Mouse (Mus musculus) cerebellum, adult 11-12 months (tissue): ENCODE measurements around the gene Bcl2l1.
A peak's percentile ranks its signal among the peaks of the same experiment; 100 is the strongest.

Experiments
- DNase-seq: peaks from one replicate; pipeline ENCODE4 v3.0.0; 2022

The Bcl2l1 gene

GRCm38 (mm10) chr2:152800762-152801113 lies 30.8 kb downstream of the Bcl2l1 start:
- DNase-seq, result no peak

- no peak for DNase-seq
Observed at GRCm38 (mm10) chr2:152799954-152800761, 31.4 kb downstream of the Bcl2l1 start.

GRCm38 (mm10) chr2:152797589-152797988 lies 33.9 kb downstream of the Bcl2l1 start:
- DNase-seq, result no peak

GRCm38 (mm10) chr2:152794281-152794827 lies 37.2 kb downstream of the Bcl2l1 start:
- peak; percentile 41 for DNase-seq

- no peak for DNase-seq
Observed at GRCm38 (mm10) chr2:152793381-152793780, 38.1 kb downstream of the Bcl2l1 start.

- DNase-seq, result no peak
Observed at GRCm38 (mm10) chr2:152792461-152792860, 39.1 kb downstream of the Bcl2l1 start.

- no peak for DNase-seq
Observed at GRCm38 (mm10) chr2:152789591-152789999, 41.9 kb downstream of the Bcl2l1 start.

- peak; percentile 61 for DNase-seq
Observed at GRCm38 (mm10) chr2:152788892-152789421, 42.6 kb downstream of the Bcl2l1 start.

- no peak for DNase-seq
Observed at GRCm38 (mm10) chr2:152787543-152787942, 44.0 kb downstream of the Bcl2l1 start.

- DNase-seq, result peak; percentile 45
Observed at GRCm38 (mm10) chr2:152787136-152787535, 44.4 kb downstream of the Bcl2l1 start.

- DNase-seq, result peak; percentile 85
Observed at GRCm38 (mm10) chr2:152785446-152786350, 45.8 kb downstream of the Bcl2l1 start.

- DNase-seq, result no peak
Observed at GRCm38 (mm10) chr2:152784640-152785039, 46.9 kb downstream of the Bcl2l1 start.

GRCm38 (mm10) chr2:152783241-152783640 lies 48.3 kb downstream of the Bcl2l1 start:
- no peak for DNase-seq

- no peak for DNase-seq
Observed at GRCm38 (mm10) chr2:152782656-152783055, 48.9 kb downstream of the Bcl2l1 start.

GRCm38 (mm10) chr2:152781031-152781711 lies 50.4 kb downstream of the Bcl2l1 start:
- peak; percentile 49 for DNase-seq

- DNase-seq, result peak; percentile 32
Observed at GRCm38 (mm10) chr2:152780466-152780865, 51.1 kb downstream of the Bcl2l1 start.

- no peak for DNase-seq
Observed at GRCm38 (mm10) chr2:152777081-152777480, 54.4 kb downstream of the Bcl2l1 start.

- no peak for DNase-seq
Observed at GRCm38 (mm10) chr2:152776435-152776834, 55.1 kb downstream of the Bcl2l1 start.

GRCm38 (mm10) chr2:152776019-152776418 lies 55.5 kb downstream of the Bcl2l1 start:
- no peak for DNase-seq

GRCm38 (mm10) chr2:152775357-152775756 lies 56.2 kb downstream of the Bcl2l1 start:
- no peak for DNase-seq

GRCm38 (mm10) chr2:152772231-152772630 lies 59.3 kb downstream of the Bcl2l1 start:
- no peak for DNase-seq

GRCm38 (mm10) chr2:152771571-152771970 lies 60.0 kb downstream of the Bcl2l1 start:
- no peak for DNase-seq

GRCm38 (mm10) chr2:152769677-152770076 lies 61.9 kb downstream of the Bcl2l1 start:
- DNase-seq, result no peak
